Mouse (Mus musculus): ENCODE measurements at regions not wholly inside any gene's neighbourhood (a gene's known extent, or its start where the extent isn't known, plus 50 kb on each side); places are given as distances from the start of the nearest gene placed in this dataset.

GRCm38 (mm10) chr16:24187131-24187530 lies 198.5 kb upstream of the Bcl6 start:
- ATAC-seq (no peak), DNase-seq (no peak)
- no peak overlapping the region for H3K9ac ChIP-seq
- no peaks in the 10 kb centered on the region for H3K4me1 ChIP-seq (ENCODE audit: insufficient read depth)
- H3K36me3 ChIP-seq (ENCODE audit: insufficient read depth) = no peaks in the 10 kb centered on the region
- no peak overlapping the region for H3K27ac ChIP-seq (ENCODE audit: low read depth, low read length)
- WGBS = 82% methylated on average over 6 of the region's 6 CpGs
- H3K27me3 ChIP-seq (ENCODE audit: insufficient read depth, low read length) = no peaks in the 10 kb centered on the region
- no peak overlapping the region for H3K4me3 ChIP-seq (ENCODE audit: low read depth, low read length)
- no peak overlapping the region for H3K4me2 ChIP-seq (ENCODE audit: low read depth)
- no peak for TF ChIP-seq CTCF (IDR thresholded peaks at IDR 0.05; ENCODE audit: low read depth)
- H3K9me3 ChIP-seq (ENCODE audit: low read length) = no peaks in the 10 kb centered on the region

- Histone ChIP-seq H3K27ac (ENCODE audit: low read depth, low read length) (no peak overlapping the region), H3K27me3 (ENCODE audit: insufficient read depth, low read length) (no peaks in the 10 kb centered on the region), H3K4me1 (ENCODE audit: insufficient read depth) (no peaks in the 10 kb centered on the region), H3K4me3 (ENCODE audit: low read depth, low read length) (no peak overlapping the region), H3K36me3 (ENCODE audit: insufficient read depth) (no peaks in the 10 kb centered on the region), H3K9ac (no peak overlapping the region), H3K9me3 (ENCODE audit: low read length) (no peaks in the 10 kb centered on the region), H3K4me2 (ENCODE audit: low read depth) (no peak overlapping the region)
- no peak for DNase-seq
- TF ChIP-seq CTCF (IDR thresholded peaks at IDR 0.05; ENCODE audit: low read depth) = no peak
- no peak for ATAC-seq
- WGBS = 86% methylated on average over 6 of the region's 6 CpGs
Measured at GRCm38 (mm10) chr16:24185989-24186388, 197.3 kb upstream of the Bcl6 start.

GRCm38 (mm10) chr16:24184846-24185245 lies 196.2 kb upstream of the Bcl6 start:
- H3K4me3 ChIP-seq (ENCODE audit: low read depth, low read length) = no peak overlapping the region
- no peak for ATAC-seq
- H3K27me3 ChIP-seq (ENCODE audit: insufficient read depth, low read length) = no peaks in the 10 kb centered on the region
- DNase-seq = no peak
- H3K4me1 ChIP-seq (ENCODE audit: insufficient read depth) = no peaks in the 10 kb centered on the region
- no peak overlapping the region for H3K9ac ChIP-seq
- no peaks in the 10 kb centered on the region for H3K36me3 ChIP-seq (ENCODE audit: insufficient read depth)
- TF ChIP-seq CTCF (IDR thresholded peaks at IDR 0.05; ENCODE audit: low read depth) = no peak
- H3K9me3 ChIP-seq (ENCODE audit: low read length) = no peaks in the 10 kb centered on the region
- H3K4me2 ChIP-seq (ENCODE audit: low read depth) = no peak overlapping the region
- 94% methylated on average over 4 of the region's 4 CpGs for WGBS
- H3K27ac ChIP-seq (ENCODE audit: low read depth, low read length) = no peak overlapping the region

- H3K4me2 ChIP-seq (ENCODE audit: low read depth) = no peak overlapping the region
- H3K27me3 ChIP-seq (ENCODE audit: insufficient read depth, low read length) = no peaks in the 10 kb centered on the region
- no peak for DNase-seq
- no peaks in the 10 kb centered on the region for H3K4me1 ChIP-seq (ENCODE audit: insufficient read depth)
- H3K9ac ChIP-seq = no peak overlapping the region
- H3K27ac ChIP-seq (ENCODE audit: low read depth, low read length) = no peak overlapping the region
- H3K4me3 ChIP-seq (ENCODE audit: low read depth, low read length) = no peak overlapping the region
- no peaks in the 10 kb centered on the region for H3K9me3 ChIP-seq (ENCODE audit: low read length)
- no peaks in the 10 kb centered on the region for H3K36me3 ChIP-seq (ENCODE audit: insufficient read depth)
- TF ChIP-seq CTCF (IDR thresholded peaks at IDR 0.05; ENCODE audit: low read depth) = no peak
- WGBS = 74% methylated on average over 3 of the region's 3 CpGs
- no peak for ATAC-seq
Measured at GRCm38 (mm10) chr16:24183216-24183615, 194.6 kb upstream of the Bcl6 start.

GRCm38 (mm10) chr16:24181388-24181787 lies 192.7 kb upstream of the Bcl6 start:
- Histone ChIP-seq H3K9ac (no peak overlapping the region), H3K4me1 (ENCODE audit: insufficient read depth) (no peaks in the 10 kb centered on the region), H3K4me3 (ENCODE audit: low read depth, low read length) (no peak overlapping the region), H3K9me3 (ENCODE audit: low read length) (no peaks in the 10 kb centered on the region), H3K4me2 (ENCODE audit: low read depth) (no peak overlapping the region), H3K36me3 (ENCODE audit: insufficient read depth) (no peaks in the 10 kb centered on the region), H3K27ac (ENCODE audit: low read depth, low read length) (no peak overlapping the region), H3K27me3 (ENCODE audit: insufficient read depth, low read length) (no peaks in the 10 kb centered on the region)
- DNase-seq = no peak
- no peak for ATAC-seq
- no peak for TF ChIP-seq CTCF (IDR thresholded peaks at IDR 0.05; ENCODE audit: low read depth)
- 92% methylated on average over 3 of the region's 3 CpGs for WGBS

GRCm38 (mm10) chr16:24180666-24181065 lies 192.0 kb upstream of the Bcl6 start:
- no peak for TF ChIP-seq CTCF (IDR thresholded peaks at IDR 0.05; ENCODE audit: low read depth)
- no peak overlapping the region for H3K9ac ChIP-seq
- 86% methylated on average over 5 of the region's 5 CpGs for WGBS
- H3K27me3 ChIP-seq (ENCODE audit: insufficient read depth, low read length) = no peaks in the 10 kb centered on the region
- no peak overlapping the region for H3K4me3 ChIP-seq (ENCODE audit: low read depth, low read length)
- no peak overlapping the region for H3K4me2 ChIP-seq (ENCODE audit: low read depth)
- DNase-seq = no peak
- no peaks in the 10 kb centered on the region for H3K4me1 ChIP-seq (ENCODE audit: insufficient read depth)
- no peak for ATAC-seq
- no peak overlapping the region for H3K27ac ChIP-seq (ENCODE audit: low read depth, low read length)
- H3K36me3 ChIP-seq (ENCODE audit: insufficient read depth) = no peaks in the 10 kb centered on the region
- H3K9me3 ChIP-seq (ENCODE audit: low read length) = no peaks in the 10 kb centered on the region

GRCm38 (mm10) chr16:24177564-24177963 lies 188.9 kb upstream of the Bcl6 start:
- Histone ChIP-seq H3K9ac (no peak overlapping the region), H3K4me2 (ENCODE audit: low read depth) (no peak overlapping the region), H3K9me3 (ENCODE audit: low read length) (no peaks in the 10 kb centered on the region), H3K36me3 (ENCODE audit: insufficient read depth) (no peaks in the 10 kb centered on the region), H3K27me3 (ENCODE audit: insufficient read depth, low read length) (no peaks in the 10 kb centered on the region), H3K4me1 (ENCODE audit: insufficient read depth) (no peaks in the 10 kb centered on the region), H3K27ac (ENCODE audit: low read depth, low read length) (no peak overlapping the region), H3K4me3 (ENCODE audit: low read depth, low read length) (no peak overlapping the region)
- ATAC-seq = no peak
- TF ChIP-seq CTCF (IDR thresholded peaks at IDR 0.05; ENCODE audit: low read depth) = no peak
- WGBS = 86% methylated on average over 2 of the region's 2 CpGs
- DNase-seq = no peak

GRCm38 (mm10) chr16:24177131-24177530 lies 188.5 kb upstream of the Bcl6 start:
- Histone ChIP-seq H3K4me1 (ENCODE audit: insufficient read depth) (no peaks in the 10 kb centered on the region), H3K4me3 (ENCODE audit: low read depth, low read length) (no peak overlapping the region), H3K27ac (ENCODE audit: low read depth, low read length) (no peak overlapping the region), H3K4me2 (ENCODE audit: low read depth) (no peak overlapping the region), H3K36me3 (ENCODE audit: insufficient read depth) (no peaks in the 10 kb centered on the region), H3K9ac (no peak overlapping the region), H3K27me3 (ENCODE audit: insufficient read depth, low read length) (no peaks in the 10 kb centered on the region), H3K9me3 (ENCODE audit: low read length) (no peaks in the 10 kb centered on the region)
- DNase-seq (no peak), ATAC-seq (no peak)
- TF ChIP-seq CTCF (IDR thresholded peaks at IDR 0.05; ENCODE audit: low read depth) = no peak
- WGBS = 61% methylated on average over 6 of the region's 7 CpGs

Data from forebrain, postnatal 0 days (tissue).